Comparison of ENCODE assay signal across 27 mouse cellular contexts in genomic region chr4:139782926-139783467, GRCm38 (mm10). TPM values are rescaled to one million over a fixed set of nuclear protein-coding genes. Genes with fewer than 3 reads are reported as not detected.
DNase-seq lines count a peak whose midpoint lies in the region; ATAC-seq and TF ChIP-seq lines count a peak whose summit lies in the region.
"Had no signal": no experiment of that assay in that cellular context is flagged by ENCODE, and none has a peak within 500 bp of the region (broad histone marks: within the 10 kb centered on the region; RNA-seq: fewer than 3 reads in every experiment).

No protein-coding gene starts in this region.

- H3K36me3 ChIP-seq in embryonic facial prominence, embryonic 15.5 days: no peaks in the 10 kb centered on the region
- peaks cover 11% of the 10 kb centered on the region; the same call in 1 of the 2 replicates for H3K36me3 ChIP-seq in embryonic facial prominence, embryonic 10.5 days (replicated peaks)
- H3K36me3 ChIP-seq in lung, postnatal 0 days (ENCODE audit: insufficient read depth, low read length): no peaks in the 10 kb centered on the region
- H3K36me3 ChIP-seq: embryonic facial prominence, embryonic 13.5 days; forebrain, embryonic 15.5 days; G1E; heart, embryonic 12.5 days had no signal

- H3K9me3 ChIP-seq in embryonic facial prominence, embryonic 15.5 days (replicated peaks): no peaks in the 10 kb centered on the region
- no peaks in the 10 kb centered on the region for H3K9me3 ChIP-seq in embryonic facial prominence, embryonic 10.5 days
- H3K9me3 ChIP-seq in lung, postnatal 0 days (ENCODE audit: low read length): no peaks in the 10 kb centered on the region
- H3K9me3 ChIP-seq: embryonic facial prominence, embryonic 13.5 days; forebrain, embryonic 15.5 days; heart, embryonic 12.5 days had no signal

- WGBS in embryonic facial prominence, embryonic 15.5 days: 46% methylated on average over 9 of the region's 9 CpGs
- 71% methylated on average over 9 of the region's 9 CpGs for WGBS in embryonic facial prominence, embryonic 10.5 days
- 45% methylated on average over 9 of the region's 9 CpGs for WGBS in lung, postnatal 0 days

- no peak for TF ChIP-seq EP300 in lung, postnatal 0 days (IDR thresholded peaks at IDR 0.05)

- no peak overlapping the region for H3K27ac ChIP-seq in embryonic facial prominence, embryonic 15.5 days (replicated peaks)
- H3K27ac ChIP-seq in embryonic facial prominence, embryonic 10.5 days (replicated peaks): no peak overlapping the region
- H3K27ac ChIP-seq in lung, postnatal 0 days (ENCODE audit: low read length): no peak overlapping the region
- H3K27ac ChIP-seq: embryonic facial prominence, embryonic 13.5 days; forebrain, embryonic 15.5 days had no signal

- H3K9ac ChIP-seq in embryonic facial prominence, embryonic 15.5 days: no peak overlapping the region
- H3K9ac ChIP-seq in lung, postnatal 0 days (replicated peaks; ENCODE audit: low read depth): no peak overlapping the region
- H3K9ac ChIP-seq: forebrain, embryonic 15.5 days; heart, embryonic 12.5 days had no signal

- peak; percentile 25; the same call in 1 of the 2 replicates for ATAC-seq in embryonic facial prominence, embryonic 15.5 days (ENCODE audit: insufficient number of reproducible peaks, low FRiP score, low TSS enrichment, low read depth)
- ATAC-seq in lung, postnatal 0 days: no peak
- ATAC-seq: activated CD4-positive, CD25-positive, alpha-beta regulatory T cell, adult 4 months; CD4-positive, CD25-positive, alpha-beta regulatory T cell, adult 4 months; forebrain, embryonic 15.5 days; hindbrain, embryonic 16.5 days; inflammation-experienced regulatory T-cells, adult 6 months had no signal

- DNase-seq in embryonic facial prominence, embryonic 10.5 days (ENCODE audit: low spot score): no peak
- DNase-seq in gastrocnemius, postnatal 25 days: peak; percentile 49
- no peak for DNase-seq in gastrocnemius, postnatal 10 days
- DNase-seq in lung, postnatal 0 days (ENCODE audit: low spot score): peak; percentile 7
- no peak for DNase-seq in lung, postnatal 10 days
- DNase-seq in right cerebral cortex, adult 18-20 months: no peak
- no peak for DNase-seq in thymus, postnatal 0 days (ENCODE audit: low spot score)
- DNase-seq: adrenal gland, postnatal 14 days; B cell, adult 2 months; cerebellum, adult 11-12 months; cerebellum, adult 9-10 months; cerebellum, postnatal 25 days had no signal

- TF ChIP-seq CTCF in lung, postnatal 0 days (IDR thresholded peaks at IDR 0.05): no peak

- no peak overlapping the region for H3K4me2 ChIP-seq in embryonic facial prominence, embryonic 15.5 days (replicated peaks)
- H3K4me2 ChIP-seq in lung, postnatal 0 days (replicated peaks; ENCODE audit: low read depth, low read length): no peak overlapping the region
- H3K4me2 ChIP-seq: embryonic facial prominence, embryonic 13.5 days; forebrain, embryonic 15.5 days; heart, embryonic 12.5 days had no signal

- H3K27me3 ChIP-seq in embryonic facial prominence, embryonic 15.5 days: no peaks in the 10 kb centered on the region; the same call in 1 of the 2 replicates
- peaks cover 84% of the 10 kb centered on the region for H3K27me3 ChIP-seq in embryonic facial prominence, embryonic 10.5 days (replicated peaks; ENCODE audit: low read depth, poor library complexity, severe bottlenecking)
- H3K27me3 ChIP-seq in lung, postnatal 0 days (replicated peaks; ENCODE audit: insufficient read depth, low read length): 0 out of 2 replicates have a peak, but pooled peaks cover 4% of the 10 kb centered on the region
- H3K27me3 ChIP-seq: forebrain, embryonic 15.5 days had no signal

- no peak overlapping the region for H3K4me3 ChIP-seq in embryonic facial prominence, embryonic 15.5 days (replicated peaks)
- no peak overlapping the region for H3K4me3 ChIP-seq in embryonic facial prominence, embryonic 10.5 days
- no peak overlapping the region for H3K4me3 ChIP-seq in lung, postnatal 0 days (ENCODE audit: low read depth, low read length)
- H3K4me3 ChIP-seq: embryonic facial prominence, embryonic 13.5 days; forebrain, embryonic 15.5 days; heart, embryonic 12.5 days had no signal

- no peaks in the 10 kb centered on the region for H3K4me1 ChIP-seq in embryonic facial prominence, embryonic 15.5 days
- peaks cover 10% of the 10 kb centered on the region; the same call in 1 of the 2 replicates for H3K4me1 ChIP-seq in embryonic facial prominence, embryonic 10.5 days
- no peaks in the 10 kb centered on the region for H3K4me1 ChIP-seq in lung, postnatal 0 days (ENCODE audit: insufficient read depth, low read depth, low read length)
- H3K4me1 ChIP-seq: forebrain, embryonic 15.5 days; heart, embryonic 12.5 days had no signal

RNA-seq across cellular contexts. Expression of gene Pax7, which starts 50.3 kb away (rescaled TPM):
- 1.7 and 2.6 TPM in 2 replicates for polyA plus RNA-seq in embryonic facial prominence, embryonic 15.5 days (2015; fragmentation: Nextera tagmentation; extraction: Ambion mirVana)
- polyA plus RNA-seq in embryonic facial prominence, embryonic 10.5 days (2016; fragmentation: Nextera tagmentation; extraction: Ambion mirVana): 1.5 and 2.6 TPM in 2 replicates
- 1 to 10 TPM; 1.6 to 2.4 TPM for total RNA-seq in gastrocnemius, postnatal 25 days (2021)
- total RNA-seq in gastrocnemius, postnatal 10 days (2021): 10 to 100 TPM in 1 of 2 experiments, 1 to 10 TPM in 1; 8.3 to 11.3 TPM
- not detected in 2 replicates for polyA plus RNA-seq in lung, postnatal 0 days (2015; fragmentation: Nextera tagmentation; extraction: Ambion mirVana)
- polyA plus RNA-seq in thymus, postnatal 0 days (2015; fragmentation: Nextera tagmentation; extraction: Ambion mirVana): 0.04 and 0.09 TPM in 2 replicates
- total RNA-seq: adrenal gland, adult 18-20 months; adrenal gland, postnatal 14 days; granulocyte monocyte progenitor cell, adult 5-6 weeks; heart, adult 8-10 months; heart, postnatal 25 days had no signal
- polyA plus RNA-seq: activated CD4-positive, CD25-positive, alpha-beta regulatory T cell, adult 4 months; CD4-positive, CD25-positive, alpha-beta regulatory T cell, adult 4 months; cortical plate, adult 2 months; G1E; heart, embryonic 16.5 days; inflammation-experienced regulatory T-cells, adult 6 months had no signal

Comparison
In these comparisons a context has a peak if more than half of its experiments do, and no peak if none do; other contexts are left out.
1. DNase-seq: peak in gastrocnemius, postnatal 25 days (single experiment) and lung, postnatal 0 days (single experiment); none in embryonic facial prominence, embryonic 10.5 days (single experiment), gastrocnemius, postnatal 10 days (single experiment), lung, postnatal 10 days (single experiment), right cerebral cortex, adult 18-20 months (single experiment) and thymus, postnatal 0 days (single experiment).